Mouse (Mus musculus) leukemia stem cell, adult 10-12 weeks (primary cell): ENCODE data around the gene Cdc42se1. TPM values are rescaled to one million over a fixed set of nuclear protein-coding genes. Genes with fewer than 3 reads are reported as not detected.

Source experiments
- polyA plus RNA-seq: library from polyadenylated mRNA; stranded (reverse); fragments of >175 nt; gene quantifications from 2 replicates; pipeline ENCODE4 v1.2.3, GENCODE M21; 2012; ENCODE audit warnings: low replicate concordance

Gene Cdc42se1
- 252 and 331 TPM in 2 replicates for polyA plus RNA-seq

DNA sequence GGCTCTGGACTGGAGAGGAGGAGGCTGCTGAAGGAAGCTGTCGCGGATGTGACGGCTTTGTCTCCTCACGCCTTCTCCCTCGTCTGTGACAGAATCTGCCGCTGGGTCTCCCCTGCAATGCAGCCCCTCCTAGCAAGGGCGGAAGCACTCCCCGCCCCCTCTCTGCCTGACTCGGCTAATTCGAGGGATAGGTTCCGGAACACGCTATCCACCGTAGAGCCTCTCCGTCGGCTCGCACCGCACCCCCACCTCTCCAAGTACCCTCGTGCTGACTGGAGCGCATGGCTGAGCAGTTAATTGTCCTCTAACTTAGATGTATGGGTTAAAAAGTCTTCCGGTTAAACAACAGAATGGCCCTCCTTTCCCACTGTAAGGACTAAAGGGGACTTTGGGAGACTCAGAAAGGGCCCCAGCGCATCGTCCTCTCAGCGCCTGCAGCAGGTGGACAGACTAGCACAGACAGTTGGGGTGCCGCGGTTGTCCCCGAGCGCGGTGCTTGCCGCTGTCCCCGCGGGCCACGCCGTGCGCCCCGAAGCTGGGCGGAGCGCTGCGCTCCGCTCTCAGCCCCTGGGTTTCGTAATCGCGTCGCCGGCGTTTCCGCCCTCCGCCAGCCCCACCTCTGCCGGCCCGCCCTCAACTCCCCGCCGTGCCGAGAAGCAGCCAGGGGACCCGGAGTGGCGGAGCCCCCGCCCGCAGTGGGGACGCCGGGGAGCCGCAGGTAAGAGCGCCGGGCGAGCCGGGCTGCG is at the start of gene Cdc42se1:
TSS of gene Cdc42se1 (plus strand) at position 585 of the 746 bp plus-strand sequence.

DNA sequence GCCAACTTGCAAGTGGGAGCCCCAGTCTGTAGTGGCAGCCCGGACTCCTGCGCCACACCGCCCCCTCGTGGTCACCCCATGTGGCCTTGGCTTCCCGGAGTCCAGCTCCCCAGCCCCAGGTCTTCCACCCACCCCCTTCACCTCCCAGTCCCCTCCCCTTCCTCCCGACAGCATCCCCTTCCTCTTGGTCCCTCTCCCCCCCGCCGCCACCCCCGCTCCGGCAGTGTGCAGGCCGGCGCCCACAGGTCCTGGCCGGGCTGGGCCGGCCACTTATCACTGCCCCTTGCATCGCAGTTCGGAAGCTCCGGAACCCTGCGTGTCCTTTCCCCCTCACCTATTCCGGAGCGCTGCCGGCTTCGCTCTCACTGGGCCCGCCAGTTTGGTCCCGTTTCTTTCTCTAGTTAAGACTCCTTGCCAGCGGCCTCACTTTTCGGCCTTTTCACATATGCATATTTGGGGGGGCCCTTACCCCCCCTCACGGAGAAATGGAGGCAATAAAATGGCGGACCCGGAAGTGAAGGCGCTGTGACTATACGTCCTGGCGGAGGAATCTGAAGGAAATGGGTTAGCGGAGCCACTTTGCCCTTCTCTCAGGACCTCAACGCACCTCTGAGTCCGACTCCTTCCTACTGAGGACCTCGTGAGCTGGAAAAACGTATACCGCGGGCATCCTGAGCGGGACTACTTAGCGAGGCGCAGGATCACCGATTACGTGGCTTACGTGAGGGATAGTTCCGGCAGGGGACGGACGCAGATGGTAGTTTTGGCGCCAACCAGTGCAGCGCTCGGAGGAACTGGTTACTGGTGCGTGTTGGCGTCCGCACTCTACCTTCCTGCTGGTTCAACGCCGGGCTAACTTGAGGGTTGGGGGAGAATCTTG is 11.0 kb upstream of the Cdc42se1 start, which contains the start of gene Gabpb2:
TSS of gene Gabpb2 (minus strand) at position 662 of the 880 bp plus-strand sequence.

DNA sequence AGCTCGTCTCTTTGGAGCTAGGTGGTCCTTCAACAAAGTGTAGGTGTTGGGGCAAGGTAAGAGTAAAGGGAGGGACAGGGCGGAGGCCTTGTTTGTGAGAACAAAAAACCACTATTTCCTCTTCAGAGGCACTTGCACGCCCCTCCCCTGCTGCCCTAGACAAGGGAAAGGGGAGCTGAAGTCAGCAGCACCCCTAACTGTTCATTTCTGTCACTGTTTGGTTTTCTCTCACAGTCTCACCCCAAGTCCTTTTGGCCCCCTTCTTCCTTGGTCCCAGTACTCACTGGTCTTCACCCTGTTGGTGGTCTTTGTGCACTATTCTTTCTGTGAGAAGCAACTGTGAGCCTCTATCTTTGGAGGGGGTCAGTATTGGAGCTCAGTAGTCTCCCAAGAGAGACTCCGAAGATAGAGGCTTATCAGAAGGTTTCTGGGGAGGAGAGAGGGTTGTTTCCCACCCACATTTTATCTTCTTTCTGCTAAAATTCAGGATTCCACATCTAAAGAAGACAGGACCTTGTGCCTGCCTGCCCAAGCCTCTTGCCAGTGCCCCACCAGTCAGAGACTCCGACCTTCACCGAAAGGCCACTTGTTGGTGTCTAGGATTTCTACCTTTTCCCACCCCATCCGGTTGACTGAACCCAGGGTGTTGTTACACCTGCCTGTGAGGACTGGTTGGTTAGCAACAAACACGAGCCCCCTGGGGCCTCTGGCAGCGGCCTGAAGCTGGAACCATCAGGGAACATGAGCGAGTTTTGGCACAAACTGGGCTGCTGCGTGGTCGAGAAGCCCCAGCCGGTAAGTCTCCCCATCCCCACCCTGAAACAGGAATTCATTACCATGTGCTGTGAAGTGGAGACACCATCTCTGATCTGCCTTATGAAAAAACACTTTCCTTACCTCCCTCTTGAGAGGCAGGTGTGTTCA is 3.0 kb downstream of the Cdc42se1 start, which contains the start of gene Mllt11:
TSS of gene Mllt11 (minus strand) at position 874 of the 924 bp plus-strand sequence.

DNA sequence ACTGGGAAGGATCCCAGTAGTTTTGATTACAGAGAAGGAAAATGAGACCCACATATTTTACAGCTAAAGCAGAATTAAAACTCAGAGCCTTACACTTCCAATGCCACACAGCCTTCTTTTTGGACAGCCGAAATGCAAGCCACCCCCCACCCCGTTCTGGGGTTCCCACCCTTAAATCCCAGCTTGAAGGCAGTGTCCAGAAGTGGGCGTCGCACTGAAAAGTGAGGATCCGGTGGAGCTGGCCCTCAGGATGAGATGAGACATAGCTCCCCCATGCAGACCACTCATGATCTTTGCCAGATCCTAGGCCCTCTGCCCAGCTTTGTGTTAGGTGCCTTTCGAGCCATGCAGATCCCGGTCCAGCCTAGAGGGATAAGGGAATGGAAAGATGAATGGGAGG is 13.0 kb downstream of the Cdc42se1 start, which contains the start of gene Gm128:
TSS of gene Gm128 (minus strand) at position 101 of the 400 bp plus-strand sequence.

DNA sequence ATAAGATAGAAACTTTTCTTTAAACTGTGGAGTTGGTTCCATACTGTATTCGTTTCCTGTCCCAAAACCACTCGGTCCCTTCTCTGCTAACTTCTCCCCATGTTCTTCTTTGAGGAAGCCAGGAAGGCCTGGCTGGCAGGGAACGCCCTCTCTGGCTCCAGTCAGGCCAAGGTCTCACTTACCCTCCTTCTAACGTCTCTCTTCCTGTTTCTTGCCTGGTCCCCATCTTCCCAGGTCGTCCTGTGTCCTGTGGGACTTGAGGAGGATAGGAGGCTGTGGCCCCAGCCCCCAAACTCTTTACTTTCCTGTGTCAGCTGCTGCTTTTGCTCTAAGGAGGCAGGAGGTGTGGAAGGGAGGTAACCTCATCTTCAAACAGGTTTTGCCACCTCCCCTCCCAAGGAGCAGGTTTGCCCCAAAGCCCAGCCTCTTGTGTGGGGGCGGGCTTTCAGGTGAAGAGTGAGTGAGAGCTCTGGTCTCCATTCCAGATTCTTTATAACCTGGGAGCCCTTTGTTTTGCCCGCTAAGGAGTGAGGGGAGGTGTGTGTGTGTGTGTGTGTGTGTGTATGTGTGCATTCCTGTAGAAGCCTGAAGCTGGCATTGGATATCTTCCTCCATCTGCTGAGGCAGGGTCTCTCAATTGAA is 22.4 kb downstream of the Cdc42se1 start, which contains the start of gene Bnipl:
TSS of gene Bnipl (minus strand) at position 411 of the 642 bp plus-strand sequence.

DNA sequence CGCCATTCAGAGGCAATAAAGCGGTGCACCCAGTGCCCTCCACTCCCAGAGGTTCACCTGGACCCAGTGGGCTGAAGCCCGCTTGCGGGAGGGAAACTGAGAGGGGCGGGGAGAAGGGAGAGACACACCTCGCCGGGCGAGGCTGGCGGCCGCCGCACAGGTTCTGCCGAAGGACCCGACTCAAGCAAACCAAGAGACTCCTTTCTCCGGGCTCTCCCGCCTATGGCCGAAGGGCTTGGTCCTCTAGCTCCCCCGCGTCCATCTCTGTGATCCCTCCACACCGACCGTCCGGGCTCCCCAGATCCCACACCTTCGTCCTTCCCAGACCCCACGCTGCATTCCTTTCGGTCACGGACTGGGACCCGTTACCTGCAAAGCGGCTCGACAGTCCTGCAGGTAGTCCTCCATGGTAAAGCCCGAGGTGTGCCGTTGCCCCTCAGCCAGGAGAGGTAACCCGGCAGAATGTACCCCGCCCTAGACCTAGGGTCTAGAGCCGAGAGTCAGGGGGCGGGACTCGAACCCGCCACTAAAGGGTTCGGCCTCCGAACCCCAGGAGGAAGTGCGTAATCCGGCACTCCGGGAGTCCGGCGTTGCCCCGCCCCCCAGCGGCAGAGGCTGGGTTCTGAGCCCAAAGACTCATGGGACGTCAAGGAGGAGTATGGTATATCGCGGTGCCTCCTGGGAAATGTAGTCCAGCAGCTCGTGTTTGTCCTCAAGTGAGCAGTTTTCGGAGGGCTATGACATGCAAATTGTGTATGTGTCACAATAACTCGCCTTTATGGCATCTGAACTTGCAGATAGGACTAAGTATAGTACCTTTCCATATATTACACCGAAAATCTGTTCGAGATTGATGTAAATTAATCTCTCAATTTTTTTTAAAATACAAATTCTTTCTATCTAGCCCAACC is 52.9 kb downstream of the Cdc42se1 start, which contains the start of the genes Mindy1 and Prune1:
TSS of gene Mindy1 (plus strand) at position 130 of the 911 bp plus-strand sequence.
TSS of gene Prune1 (minus strand) at position 861 of the 911 bp plus-strand sequence.

Other genes with a start within 250 kb of the Cdc42se1 start
- 17.4 and 30.5 TPM in 2 replicates for gene Zfp687, start 213.3 kb upstream of the Cdc42se1 start, polyA plus RNA-seq
- gene Psmd4, start 186.1 kb upstream of the Cdc42se1 start, polyA plus RNA-seq: 48.7 and 63.1 TPM in 2 replicates
- gene Pip5k1a, start 121.8 kb upstream of the Cdc42se1 start, polyA plus RNA-seq: 10.1 and 25.6 TPM in 2 replicates
- gene Vps72, start 117.7 kb upstream of the Cdc42se1 start, polyA plus RNA-seq: 177 and 301 TPM in 2 replicates
- 0.28 TPM in 1 of 2 replicates, not detected in the other for gene Tmod4, start 104.3 kb upstream of the Cdc42se1 start, polyA plus RNA-seq
- gene Scnm1, start 94.7 kb upstream of the Cdc42se1 start, polyA plus RNA-seq: 2.5 and 4.8 TPM in 2 replicates
- 3.9 and 5.0 TPM in 2 replicates for gene Lysmd1, start 94.6 kb upstream of the Cdc42se1 start, polyA plus RNA-seq
- 2.8 and 9.0 TPM in 2 replicates for gene Tnfaip8l2, start 86.4 kb upstream of the Cdc42se1 start, polyA plus RNA-seq
- 0.63 and 0.71 TPM in 2 replicates for gene Sema6c, start 68.3 kb upstream of the Cdc42se1 start, polyA plus RNA-seq
- 2.4 and 7.3 TPM in 2 replicates for gene Gabpb2, start 10.8 kb upstream of the Cdc42se1 start, polyA plus RNA-seq
- gene Mllt11, start 3.4 kb downstream of the Cdc42se1 start, polyA plus RNA-seq: 3.0 and 11.4 TPM in 2 replicates
- gene Gm128, start 12.9 kb downstream of the Cdc42se1 start, polyA plus RNA-seq: 0.46 and 0.96 TPM in 2 replicates
- not detected in 2 replicates for gene Bnipl, start 22.5 kb downstream of the Cdc42se1 start, polyA plus RNA-seq
- gene Mindy1, start 52.6 kb downstream of the Cdc42se1 start, polyA plus RNA-seq: 120 and 126 TPM in 2 replicates
- gene Prune1, start 53.3 kb downstream of the Cdc42se1 start, polyA plus RNA-seq: 1.3 and 3.3 TPM in 2 replicates
- 0.52 and 1.0 TPM in 2 replicates for gene Anxa9, start 78.4 kb downstream of the Cdc42se1 start, polyA plus RNA-seq
- 76.6 and 174 TPM in 2 replicates for gene Cers2, start 86.1 kb downstream of the Cdc42se1 start, polyA plus RNA-seq
- 22.6 and 30.5 TPM in 2 replicates for gene Setdb1, start 128.5 kb downstream of the Cdc42se1 start, polyA plus RNA-seq
- not detected in 2 replicates for gene 4930558C23Rik, start 174.1 kb downstream of the Cdc42se1 start, polyA plus RNA-seq
- 20.3 and 33.5 TPM in 2 replicates for gene Arnt, start 205.7 kb downstream of the Cdc42se1 start, polyA plus RNA-seq